Mouse (Mus musculus) neural tube, embryonic 14.5 days (tissue): ENCODE measurements at regions not wholly inside any gene's neighbourhood (a gene's known extent, or its start where the extent isn't known, plus 50 kb on each side); places are given as distances from the start of the nearest gene placed in this dataset.
"Not testable (repeated sequence)": the region's sequence is repeated elsewhere in the genome, so short reads cannot be mapped to it uniquely, and the experiment has no call there.

Experiments used
- ATAC-seq: fragments of 200-750 bp; cut with Nextera tagmentation; 2 replicates; pipeline ENCODE4 v1.8.0; 2017; ENCODE audit warnings: low read depth, mild to moderate bottlenecking, moderate TSS enrichment, moderate library complexity
- H3K27ac ChIP-seq: fragments of 300-500 bp; sonication (generic); 2 replicates; pipeline ENCODE4 v1.5.1; 2014; ENCODE audit warnings: low read depth, mild to moderate bottlenecking, control low read depth, low read length, moderate library complexity, mixed read lengths
- H3K27me3 ChIP-seq: fragments of 300-500 bp; sonication (generic); 2 replicates; pipeline ENCODE4 v1.6.1; 2014; ENCODE audit warnings: low read length; ENCODE audit not compliant: control insufficient read depth, insufficient read depth
- H3K36me3 ChIP-seq: fragments of 300-500 bp; sonication (generic); 2 replicates; pipeline ENCODE4 v1.6.1; 2014; ENCODE audit warnings: low read length, mixed read lengths; ENCODE audit not compliant: control insufficient read depth, insufficient read depth
- H3K4me1 ChIP-seq: fragments of 300-500 bp; sonication (generic); 2 replicates; pipeline ENCODE4 v1.6.1; 2014; ENCODE audit warnings: low read length; ENCODE audit not compliant: control insufficient read depth, insufficient read depth
- H3K4me2 ChIP-seq: fragments of 300-500 bp; sonication (generic); 2 replicates; pipeline ENCODE4 v1.6.1; 2014; ENCODE audit warnings: mild to moderate bottlenecking, low read depth, low read length, control low read depth
- H3K4me3 ChIP-seq: fragments of 300-500 bp; sonication (generic); 2 replicates; pipeline ENCODE4 v1.5.1; 2014; ENCODE audit warnings: low read depth, low read length, control low read depth, mixed read lengths
- H3K9ac ChIP-seq: fragments of 300-500 bp; sonication (generic); replicated peaks from 2 replicates; pipeline ENCODE4 v1.6.1; 2014; ENCODE audit warnings: low read depth, mild to moderate bottlenecking, control low read depth, low read length, mixed read lengths
- H3K9me3 ChIP-seq: fragments of 300-500 bp; sonication (generic); 2 replicates; pipeline ENCODE4 v1.6.1; 2016; ENCODE audit warnings: low read length; ENCODE audit not compliant: control insufficient read depth
- WGBS: fragments of 180-500 bp; shearing (Covaris S2); extraction: QIAGEN DNeasy Blood & Tissue Kit; methylation state at CpG from one replicate; pipeline ENCODE4 v1.1.7; 2014; 5-methylcytosine and 5-hydroxymethylcytosine counted together

- Histone ChIP-seq H3K4me2 (no peak overlapping the region), H3K27me3 (no peaks in the 10 kb centered on the region), H3K9ac (no peak overlapping the region), H3K36me3 (no peaks in the 10 kb centered on the region), H3K9me3 (no peaks in the 10 kb centered on the region), H3K27ac (no peak overlapping the region), H3K4me3 (no peak overlapping the region), H3K4me1 (no peaks in the 10 kb centered on the region)
- ATAC-seq, result peak; percentile 63; the same call in 1 of the 2 replicates
- WGBS, result 37% methylated on average over 8 of the region's 8 CpGs
Measured at GRCm38 (mm10) chr9:23692768-23693441, 404.9 kb upstream of the Npsr1 start.

GRCm38 (mm10) chr9:23693442-23693829 lies 404.4 kb upstream of the Npsr1 start:
- no peak for ATAC-seq
- no peak overlapping the region for H3K27ac ChIP-seq
- H3K27me3 ChIP-seq, result no peaks in the 10 kb centered on the region
- H3K9ac ChIP-seq, result no peak overlapping the region
- 33% methylated on average over 1 of the region's 1 CpGs for WGBS
- H3K4me3 ChIP-seq, result no peak overlapping the region
- no peaks in the 10 kb centered on the region for H3K36me3 ChIP-seq
- no peaks in the 10 kb centered on the region for H3K4me1 ChIP-seq
- H3K9me3 ChIP-seq, result no peaks in the 10 kb centered on the region
- no peak overlapping the region for H3K4me2 ChIP-seq

DNA sequence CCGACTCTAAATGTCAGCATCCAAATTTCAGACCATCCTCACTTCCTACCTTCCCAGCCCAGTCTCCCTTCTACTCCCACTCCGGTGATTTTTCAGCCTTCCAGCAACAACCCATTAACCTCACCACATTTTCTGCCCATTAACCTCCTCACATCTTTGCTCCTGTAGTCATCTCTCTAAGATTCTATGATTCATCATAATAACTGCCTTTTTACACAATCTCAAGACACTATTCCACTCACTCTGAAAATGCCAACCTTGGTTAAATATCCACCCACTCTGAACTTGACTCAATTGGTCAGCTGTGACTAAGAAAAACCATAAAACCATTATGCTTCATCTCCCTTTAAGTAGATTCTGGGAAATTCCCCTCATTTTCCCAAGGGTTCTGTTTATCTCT lies 403.3 kb upstream of the Npsr1 start:
- no peak overlapping the region for H3K27ac ChIP-seq
- WGBS, result 80% methylated on average over 2 of the region's 2 CpGs
- no peaks in the 10 kb centered on the region for H3K4me1 ChIP-seq
- H3K36me3 ChIP-seq, result no peaks in the 10 kb centered on the region
- H3K9me3 ChIP-seq, result no peaks in the 10 kb centered on the region
- H3K4me2 ChIP-seq, result no peak overlapping the region
- no peak overlapping the region for H3K4me3 ChIP-seq
- ATAC-seq, result no peak
- H3K27me3 ChIP-seq, result no peaks in the 10 kb centered on the region
- H3K9ac ChIP-seq, result no peak overlapping the region

DNA sequence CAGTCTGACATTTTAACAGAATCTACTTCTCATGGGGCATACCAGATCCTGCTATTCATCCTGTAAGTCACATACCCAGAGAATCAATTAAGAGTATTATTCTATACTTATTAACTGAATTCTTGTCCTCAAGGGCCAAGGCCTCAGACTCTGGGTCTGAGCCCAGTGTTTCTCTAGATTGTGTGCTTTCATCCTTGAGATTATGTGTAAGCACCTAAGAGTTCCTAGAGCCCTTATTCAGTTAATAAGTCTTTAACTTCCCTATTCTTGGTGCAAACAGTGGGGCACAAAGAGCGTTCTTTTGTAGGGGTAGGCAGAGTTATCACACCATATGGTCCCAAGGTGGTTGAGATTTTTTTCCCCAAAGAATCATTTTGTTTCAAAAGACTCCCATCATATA lies 397.2 kb upstream of the Npsr1 start:
- ATAC-seq, result no peak
- H3K9ac ChIP-seq, result no peak overlapping the region
- no peak overlapping the region for H3K4me3 ChIP-seq
- no peaks in the 10 kb centered on the region for H3K27me3 ChIP-seq
- H3K27ac ChIP-seq, result no peak overlapping the region
- H3K4me1 ChIP-seq, result no peaks in the 10 kb centered on the region
- no peaks in the 10 kb centered on the region for H3K36me3 ChIP-seq
- WGBS, result 77% methylated on average over 1 of the region's 1 CpGs
- no peaks in the 10 kb centered on the region for H3K9me3 ChIP-seq
- H3K4me2 ChIP-seq, result no peak overlapping the region

- H3K9ac ChIP-seq, H3K9me3 ChIP-seq, H3K4me2 ChIP-seq, H3K27me3 ChIP-seq, H3K27ac ChIP-seq, H3K4me3 ChIP-seq, ATAC-seq, H3K36me3 ChIP-seq, H3K4me1 ChIP-seq: not testable (repeated sequence)
Measured at GRCm38 (mm10) chr9:23717584-23717983, 380.2 kb upstream of the Npsr1 start.

GRCm38 (mm10) chr9:23728816-23729215 lies 369.0 kb upstream of the Npsr1 start:
- Histone ChIP-seq H3K4me2 (no peak overlapping the region), H3K27ac (no peak overlapping the region), H3K9ac (no peak overlapping the region), H3K27me3 (no peaks in the 10 kb centered on the region), H3K9me3 (no peaks in the 10 kb centered on the region), H3K4me3 (no peak overlapping the region), H3K4me1 (no peaks in the 10 kb centered on the region), H3K36me3 (no peaks in the 10 kb centered on the region)
- ATAC-seq, result no peak
- 83% methylated on average over 4 of the region's 4 CpGs for WGBS

DNA sequence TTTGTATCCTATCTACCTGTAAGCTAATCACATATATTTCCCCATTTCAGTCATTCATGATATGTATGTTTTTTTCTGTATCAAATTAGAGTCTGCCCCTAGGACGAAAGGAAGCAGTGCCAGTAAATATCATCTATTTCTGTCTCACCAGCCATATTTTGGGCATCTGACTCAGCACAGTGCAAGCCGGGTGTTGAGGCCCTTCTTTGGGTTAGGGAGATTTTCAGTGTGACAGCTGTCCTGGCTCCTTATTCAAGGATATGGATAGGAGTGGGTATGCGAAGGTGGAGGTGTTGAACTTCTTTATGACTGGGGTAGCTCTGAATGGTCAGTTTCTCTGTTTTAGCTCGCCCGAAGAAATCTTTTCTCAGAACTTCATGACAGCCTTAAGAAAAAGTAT lies 345.3 kb upstream of the Npsr1 start:
- no peak for ATAC-seq
- Histone ChIP-seq H3K4me1 (no peaks in the 10 kb centered on the region), H3K36me3 (no peaks in the 10 kb centered on the region), H3K9me3 (no peaks in the 10 kb centered on the region), H3K27ac (no peak overlapping the region), H3K9ac (no peak overlapping the region), H3K4me2 (no peak overlapping the region), H3K4me3 (no peak overlapping the region), H3K27me3 (no peaks in the 10 kb centered on the region)
- 87% methylated on average over 5 of the region's 5 CpGs for WGBS

GRCm38 (mm10) chr9:23786660-23787059 lies 311.1 kb upstream of the Npsr1 start:
- Histone ChIP-seq H3K9ac (no peak overlapping the region), H3K27ac (no peak overlapping the region), H3K9me3 (no peaks in the 10 kb centered on the region), H3K4me3 (no peak overlapping the region), H3K4me2 (no peak overlapping the region), H3K27me3 (no peaks in the 10 kb centered on the region), H3K36me3 (no peaks in the 10 kb centered on the region), H3K4me1 (no peaks in the 10 kb centered on the region)
- 37% methylated on average over 4 of the region's 4 CpGs for WGBS
- peak; percentile 66; the same call in 1 of the 2 replicates for ATAC-seq
